Mouse (Mus musculus) urinary bladder, postnatal 14 days (tissue): ENCODE measurements around the gene Eif3j1.
"Not testable (repeated sequence)": the region's sequence is repeated elsewhere in the genome, so short reads cannot be mapped to it uniquely, and the experiment has no call there.

ENCODE experiments used
- DNase-seq: peaks from one replicate; pipeline ENCODE4 v3.0.0; 2021; ENCODE audit warnings: low spot score

The Eif3j1 gene

DNA sequence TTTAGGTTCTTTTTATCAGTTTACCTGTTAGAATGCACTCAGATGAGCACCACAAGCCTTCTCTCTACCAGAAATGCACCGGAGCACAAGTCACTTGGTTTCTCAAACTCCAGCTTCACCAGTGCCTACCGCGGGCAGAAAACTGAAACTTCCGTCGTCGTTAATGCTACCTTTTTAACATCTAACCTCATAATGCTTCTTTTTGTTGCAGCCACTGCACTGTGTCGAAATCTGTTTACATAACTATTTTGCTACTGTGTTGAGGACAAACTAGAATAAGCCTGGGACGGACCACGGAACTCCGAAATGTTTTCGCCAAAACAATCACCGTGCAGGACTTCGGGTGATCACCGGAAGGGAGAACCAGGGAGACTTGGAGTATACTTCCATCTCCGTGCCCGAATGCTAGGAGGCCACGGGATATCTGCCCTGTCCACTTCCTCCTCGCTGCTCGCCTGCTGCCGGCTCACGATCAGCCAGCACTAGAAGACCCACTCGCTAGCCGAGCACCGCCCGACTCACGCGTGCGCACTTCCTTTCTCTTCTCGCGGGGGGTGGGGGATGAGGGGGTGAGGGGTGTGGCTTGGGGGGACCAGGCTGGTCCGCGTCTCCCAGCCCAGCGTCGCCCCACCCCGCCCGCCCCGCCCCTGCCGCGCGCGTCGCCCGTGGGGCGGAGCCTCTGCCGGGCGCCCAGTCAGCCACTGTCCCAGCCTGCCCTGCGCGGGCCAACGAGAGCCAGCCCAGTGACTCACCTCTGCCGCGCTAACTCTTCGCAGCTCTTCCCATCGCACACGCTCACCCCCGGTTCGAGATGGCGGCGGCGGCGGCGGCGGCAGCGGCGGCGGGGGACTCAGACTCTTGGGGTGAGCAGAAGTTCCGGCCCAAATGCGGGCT is at the start of gene Eif3j1:
TSS of gene Eif3j1 (plus strand) at position 685 of the 894 bp plus-strand sequence.
- peak; percentile 89 for DNase-seq

DNA sequence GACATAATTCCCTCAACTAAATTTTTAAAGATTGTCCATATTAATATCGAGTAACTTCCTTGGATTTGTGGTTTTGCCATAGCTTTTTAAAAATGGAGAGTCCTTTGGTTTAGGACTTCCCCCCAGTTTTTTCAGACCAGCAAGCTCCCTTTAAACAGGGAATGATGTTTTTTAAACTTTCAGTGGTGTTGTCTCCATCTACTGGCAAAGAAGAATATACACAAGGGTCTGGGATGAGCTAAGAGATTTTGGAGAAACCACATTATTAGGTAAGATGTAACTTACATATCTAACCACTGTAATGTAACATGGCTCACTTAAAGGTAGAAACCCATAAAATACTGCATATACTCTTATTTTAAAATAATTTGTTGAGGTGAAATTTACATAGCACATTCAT is 32.6 kb upstream of the Eif3j1 start:
- no peak for DNase-seq

GRCm38 (mm10) chr2:122008832-122009231 is 19.5 kb upstream of the Eif3j1 start:
- no peak for DNase-seq

DNA sequence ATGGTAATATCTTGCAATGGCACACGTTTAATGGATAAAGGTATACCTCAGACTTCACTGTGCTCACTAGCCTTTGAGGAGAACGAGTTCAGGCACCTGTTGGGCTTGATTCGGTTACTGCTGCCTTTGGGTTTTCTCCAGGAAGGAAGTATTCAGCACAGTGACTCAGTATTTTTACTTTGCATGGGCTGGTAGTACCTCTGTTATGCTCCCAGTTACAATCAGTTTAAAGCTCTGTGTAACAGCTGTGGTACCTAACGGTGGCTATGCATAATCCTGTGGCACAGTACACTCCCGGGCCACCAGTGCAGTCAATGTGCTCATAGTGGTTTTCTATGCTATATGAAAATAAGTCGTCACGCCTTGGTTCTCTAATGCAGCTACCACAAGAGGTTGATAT is 16.9 kb upstream of the Eif3j1 start:
- DNase-seq: no peak

DNA sequence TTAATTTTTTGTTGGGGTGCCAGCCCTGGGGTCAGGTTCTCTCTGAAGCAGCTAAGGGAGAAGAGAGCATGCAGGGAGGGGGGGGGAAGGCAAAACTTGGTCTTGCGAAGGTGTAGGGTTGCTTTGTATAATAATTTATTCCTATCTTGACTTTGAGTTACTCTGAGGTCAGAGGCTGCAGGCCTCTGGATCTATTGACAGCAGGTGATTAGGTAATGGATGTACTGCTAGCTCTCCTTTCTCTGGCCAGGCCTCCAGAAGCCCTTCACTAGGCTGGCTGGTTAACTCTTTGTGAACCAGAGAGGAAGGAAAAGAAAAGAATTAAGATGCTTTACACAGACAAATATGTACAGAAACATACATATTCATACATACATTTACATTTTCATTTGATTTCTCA is 9.6 kb upstream of the Eif3j1 start:
- DNase-seq: no peak

- DNase-seq: no peak
Observed at GRCm38 (mm10) chr2:122022284-122022683, 6.1 kb upstream of the Eif3j1 start.

DNA sequence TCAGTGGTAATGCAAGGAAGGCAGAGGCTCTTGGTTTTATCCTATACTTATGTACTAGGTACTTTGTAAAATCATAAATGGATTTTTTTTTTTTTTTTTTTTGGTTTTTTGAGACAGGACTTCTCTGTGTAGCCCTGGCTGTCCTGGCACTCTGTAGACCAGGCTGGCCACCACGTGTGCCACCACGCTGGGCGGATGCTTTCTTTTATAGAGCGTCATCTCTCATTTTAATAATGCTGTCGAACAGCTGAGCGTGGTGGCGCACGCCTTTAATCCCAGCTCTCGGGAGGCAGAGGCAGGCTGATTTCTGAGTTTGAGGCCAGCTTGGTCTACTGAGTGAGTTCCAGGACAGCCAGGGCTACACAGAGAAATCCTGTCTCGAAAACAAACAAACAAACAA is 1.3 kb upstream of the Eif3j1 start:
- not testable (repeated sequence) for DNase-seq

GRCm38 (mm10) chr2:122028756-122029700 is 682 bp downstream of the Eif3j1 start:
- peak; percentile 38 for DNase-seq

DNA sequence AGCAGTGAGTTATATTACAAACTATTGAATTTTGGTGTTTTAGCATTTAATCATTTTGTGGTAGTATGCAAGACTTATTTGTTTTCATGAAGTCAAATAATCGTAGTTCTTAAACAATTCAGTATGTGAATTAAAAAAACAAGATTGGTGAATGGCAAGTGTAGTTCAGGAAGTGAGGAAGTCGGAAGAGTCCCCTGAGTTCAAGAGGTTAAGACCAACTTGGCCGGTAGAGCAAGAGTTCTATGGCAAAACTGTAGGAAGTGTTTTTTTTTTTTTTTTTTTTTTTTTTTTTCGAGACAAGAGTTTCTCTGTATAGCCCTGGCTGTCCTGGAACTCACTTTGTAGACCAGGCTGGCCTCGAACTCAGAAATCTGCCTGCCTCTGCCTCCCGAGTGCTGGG is 3.6 kb downstream of the Eif3j1 start:
- DNase-seq: no peak

GRCm38 (mm10) chr2:122036064-122036463 is 7.7 kb downstream of the Eif3j1 start:
- no peak for DNase-seq

DNA sequence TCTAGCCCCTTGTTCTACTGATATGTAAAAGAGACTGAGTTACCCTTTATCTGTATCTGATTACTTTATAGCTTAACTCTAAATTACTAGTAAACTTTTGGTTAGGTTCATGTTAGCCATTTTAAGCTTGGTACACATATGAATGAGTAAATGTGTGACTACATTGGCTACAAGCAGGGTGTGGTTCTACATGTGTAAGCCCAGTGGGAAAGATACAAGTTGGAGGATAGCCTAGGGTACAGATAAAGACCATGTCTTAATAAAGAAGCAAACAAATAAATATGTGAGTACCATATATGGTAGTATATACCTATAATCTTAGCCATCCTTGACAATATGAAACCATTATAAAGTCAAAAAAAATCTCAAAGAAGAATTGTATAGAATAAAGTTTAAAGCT is 15.6 kb downstream of the Eif3j1 start:
- DNase-seq: no peak

GRCm38 (mm10) chr2:122059365-122060115 is 31.2 kb downstream of the Eif3j1 start:
- DNase-seq: no peak

GRCm38 (mm10) chr2:122065200-122065969 is 37.0 kb downstream of the Eif3j1 start:
- peak; percentile 24 for DNase-seq

DNA sequence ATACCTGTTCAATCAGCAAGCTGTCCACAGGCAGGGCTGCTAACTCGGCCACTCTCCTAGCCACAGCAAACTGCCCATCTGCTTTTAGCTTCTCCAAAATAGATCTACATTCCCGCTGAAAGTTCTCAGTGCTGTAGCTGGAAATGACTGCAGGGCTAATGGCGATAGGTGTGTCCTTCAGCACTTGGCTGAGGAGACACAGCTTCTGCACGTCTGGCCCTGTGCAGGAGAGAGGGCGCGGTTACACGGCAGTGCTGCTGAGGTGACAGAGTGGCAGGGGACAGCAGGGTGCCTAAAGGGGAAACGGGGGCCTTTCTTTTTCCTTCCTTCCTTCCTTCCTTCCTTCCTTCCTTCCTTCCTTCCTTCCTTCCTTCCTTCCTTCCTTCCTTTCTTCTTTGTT is 37.9 kb downstream of the Eif3j1 start:
- no peak for DNase-seq

DNA sequence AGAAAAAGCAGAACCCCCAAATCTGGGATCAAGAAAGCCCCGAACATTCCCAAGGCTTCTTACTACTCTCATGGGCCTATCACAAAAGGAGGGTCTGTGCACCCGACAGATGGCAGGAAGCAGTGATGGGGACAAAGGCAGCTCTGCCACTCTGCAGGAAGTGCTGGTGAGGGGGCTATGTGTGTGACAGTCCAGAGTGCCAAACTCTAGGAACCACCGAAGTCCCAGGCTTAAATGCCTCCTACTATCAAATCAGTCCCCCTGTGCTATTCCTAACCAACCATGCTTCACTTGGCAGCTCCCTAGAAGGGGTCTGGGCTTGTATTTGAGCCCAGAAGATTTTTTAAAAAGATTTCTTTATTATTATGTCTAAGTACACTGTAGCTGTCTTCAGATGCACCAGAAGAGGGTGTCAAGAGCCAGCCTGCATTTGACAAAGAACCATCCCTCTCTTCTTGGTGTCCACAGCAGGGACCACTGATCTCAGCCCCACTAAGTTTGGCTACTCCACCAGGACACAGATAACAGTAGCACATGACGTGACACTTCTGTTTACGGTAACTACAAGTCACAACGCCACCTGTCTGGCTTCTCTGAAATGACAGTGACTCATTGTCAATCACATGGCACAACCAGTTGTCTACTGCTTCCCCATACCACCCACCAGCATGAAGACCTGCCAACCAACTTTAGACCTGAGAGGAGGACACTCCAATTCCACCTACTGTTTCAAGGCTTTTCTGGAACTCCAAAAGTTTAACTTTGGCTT is 41.0 kb downstream of the Eif3j1 start:
- no peak for DNase-seq

DNA sequence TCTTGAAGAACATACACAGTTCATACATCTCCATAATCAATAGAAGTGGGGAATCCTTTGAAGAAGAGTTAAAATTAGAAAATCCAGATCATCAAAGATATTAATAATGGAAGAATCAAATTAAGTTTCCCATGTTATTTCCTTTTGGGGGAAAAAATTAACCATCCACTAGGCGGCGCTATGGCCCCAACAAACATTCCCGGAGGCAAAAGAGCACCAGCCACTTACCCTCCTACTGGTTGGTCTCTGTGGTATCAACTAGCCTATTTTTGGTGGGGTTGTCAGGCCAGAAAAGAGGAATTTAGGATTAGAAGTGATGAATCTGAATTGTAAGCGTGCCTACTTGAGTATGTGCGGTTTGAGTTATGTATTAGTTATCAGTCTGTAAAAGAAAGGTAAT is 41.6 kb downstream of the Eif3j1 start:
- DNase-seq: peak; percentile 50

DNA sequence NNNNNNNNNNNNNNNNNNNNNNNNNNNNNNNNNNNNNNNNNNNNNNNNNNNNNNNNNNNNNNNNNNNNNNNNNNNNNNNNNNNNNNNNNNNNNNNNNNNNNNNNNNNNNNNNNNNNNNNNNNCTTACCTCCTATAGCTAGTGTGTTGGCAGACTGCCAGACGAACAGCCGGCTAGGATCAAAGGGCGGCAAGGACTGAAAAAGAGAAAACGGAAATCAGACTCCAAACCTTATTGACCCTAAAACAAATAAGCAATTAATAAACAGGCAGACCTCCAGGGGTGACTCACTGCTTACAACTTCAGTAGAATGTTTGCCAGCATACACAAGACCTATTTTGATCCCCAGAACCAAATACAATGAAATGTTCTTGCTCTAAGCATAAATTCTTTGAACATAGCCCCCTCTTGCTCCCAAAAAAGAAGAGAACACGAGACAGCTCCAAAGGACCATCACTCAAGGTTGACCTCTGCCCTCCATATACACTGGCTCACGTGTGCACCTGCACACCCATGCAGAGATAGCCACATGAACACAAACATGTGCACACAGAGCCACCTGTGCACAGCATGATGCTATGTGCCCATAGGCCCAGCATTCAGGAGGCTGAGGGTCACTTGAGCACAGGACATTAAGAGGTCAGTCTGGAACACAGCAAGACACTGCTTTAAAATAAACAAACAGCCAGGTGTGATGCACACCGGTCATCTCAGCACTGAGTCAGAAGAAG is 53.5 kb downstream of the Eif3j1 start:
- peak; percentile 26 for DNase-seq

GRCm38 (mm10) chr2:122086446-122086845 is 58.1 kb downstream of the Eif3j1 start:
- peak; percentile 29 for DNase-seq

GRCm38 (mm10) chr2:122093844-122094243 is 65.5 kb downstream of the Eif3j1 start:
- no peak for DNase-seq

- DNase-seq: not testable (repeated sequence)
Observed at GRCm38 (mm10) chr2:122097686-122098085, 69.3 kb downstream of the Eif3j1 start.
